Mouse (Mus musculus): Measurements from ENCODE around the gene Mecom. TPM values are rescaled to one million over a fixed set of nuclear protein-coding genes. Genes with fewer than 3 reads are reported as not detected.

The Mecom gene
- polyA plus RNA-seq, 1 experiment from 2014 or later = 13.7 TPM

DNA sequence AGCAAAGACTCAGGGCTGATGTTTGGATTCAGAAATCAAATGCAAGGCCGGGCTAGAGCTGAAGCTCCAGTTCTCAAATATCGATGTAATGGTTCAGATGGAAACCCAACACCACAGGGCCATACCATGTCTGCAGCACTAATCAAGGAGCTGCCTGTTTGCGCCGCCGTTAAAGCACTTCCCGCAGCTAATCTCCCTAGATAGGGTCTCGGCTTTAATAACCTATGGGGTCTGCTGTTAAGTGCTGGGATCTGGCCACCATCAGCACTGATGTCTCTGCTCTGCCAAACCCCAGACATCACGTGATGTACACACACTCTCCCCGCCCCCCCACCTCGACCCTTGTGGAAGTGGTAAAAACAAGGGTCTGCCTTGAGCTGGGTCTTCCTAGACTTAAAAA, 289.4 kb downstream of the Mecom start:
- ATAC-seq (ENCODE audit: low FRiP score) = no peak
- Histone ChIP-seq H3K4me1 (replicated peaks; ENCODE audit: control insufficient read depth, insufficient read depth, low read length) (0 out of 2 replicates have a peak, but pooled peaks cover 3% of the 10 kb centered on the region), H3K9ac (no peak overlapping the region), H3K4me3 (replicated peaks; ENCODE audit: low read length) (no peak overlapping the region), H3K4me2 (replicated peaks) (no peak overlapping the region), H3K27ac (no peak overlapping the region), H3K36me3 (replicated peaks; ENCODE audit: control insufficient read depth, insufficient read depth) (no peaks in the 10 kb centered on the region), H3K9me3 (ENCODE audit: control insufficient read depth, low read length) (no peaks in the 10 kb centered on the region), H3K27me3 (ENCODE audit: control insufficient read depth, insufficient read depth, low read length) (no peaks in the 10 kb centered on the region)
- no peak for DNase-seq (ENCODE audit: low spot score)
- 82% methylated on average over 10 of the region's 10 CpGs for WGBS

DNA sequence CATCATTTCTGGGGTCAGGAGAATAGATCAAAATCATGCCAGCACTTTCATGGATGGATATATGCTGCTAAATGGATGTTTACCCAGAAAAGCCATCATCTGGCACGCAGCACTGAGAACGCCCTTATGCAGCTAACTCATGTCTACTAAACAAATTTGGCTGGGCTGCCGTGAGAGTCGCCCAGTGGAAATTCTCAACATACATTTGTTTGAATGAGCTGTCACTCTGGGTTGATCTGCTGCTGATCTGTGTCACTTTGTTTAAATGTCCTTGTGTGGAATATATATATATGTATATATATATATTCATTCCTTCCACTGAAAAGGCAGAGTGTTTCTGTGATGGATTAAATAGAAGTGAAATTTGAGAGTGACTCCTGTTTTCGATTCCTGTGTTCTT, 290.0 kb downstream of the Mecom start:
- no peak overlapping the region for H3K4me2 ChIP-seq (replicated peaks)
- H3K27ac ChIP-seq = no peak overlapping the region
- H3K36me3 ChIP-seq (replicated peaks; ENCODE audit: control insufficient read depth, insufficient read depth) = no peaks in the 10 kb centered on the region
- 60% methylated on average over 5 of the region's 5 CpGs for WGBS
- ATAC-seq (ENCODE audit: low FRiP score) (no peak), DNase-seq (ENCODE audit: low spot score) (no peak)
- H3K9me3 ChIP-seq (ENCODE audit: control insufficient read depth, low read length) = no peaks in the 10 kb centered on the region
- no peaks in the 10 kb centered on the region for H3K27me3 ChIP-seq (ENCODE audit: control insufficient read depth, insufficient read depth, low read length)
- 0 out of 2 replicates have a peak, but pooled peaks cover 3% of the 10 kb centered on the region for H3K4me1 ChIP-seq (replicated peaks; ENCODE audit: control insufficient read depth, insufficient read depth, low read length)
- H3K9ac ChIP-seq = no peak overlapping the region
- H3K4me3 ChIP-seq (replicated peaks; ENCODE audit: low read length) = no peak overlapping the region

DNA sequence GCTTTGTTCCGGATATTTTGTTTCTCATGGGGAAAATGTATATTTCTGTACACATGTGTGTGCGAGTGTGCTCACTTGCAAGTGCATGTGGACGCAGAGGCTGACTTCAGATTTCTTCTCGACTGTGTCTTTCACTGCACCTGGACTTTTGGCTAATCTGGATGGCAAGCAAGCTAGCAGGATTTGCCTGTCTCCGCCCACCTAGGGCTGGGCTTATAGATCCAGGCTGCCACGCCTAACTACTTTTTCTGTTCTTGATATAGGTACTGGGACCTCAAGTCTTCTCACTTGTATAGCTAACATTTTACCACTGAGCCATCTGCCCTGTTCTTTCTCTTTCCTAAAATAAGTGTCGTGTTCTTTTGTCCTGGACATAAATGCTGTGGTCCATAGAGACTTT, 290.9 kb downstream of the Mecom start:
- H3K4me1 ChIP-seq (replicated peaks; ENCODE audit: control insufficient read depth, insufficient read depth, low read length) = 0 out of 2 replicates have a peak, but pooled peaks cover 3% of the 10 kb centered on the region
- H3K9me3 ChIP-seq (ENCODE audit: control insufficient read depth, low read length) = no peaks in the 10 kb centered on the region
- no peak overlapping the region for H3K9ac ChIP-seq
- WGBS = 85% methylated on average over 7 of the region's 7 CpGs
- H3K36me3 ChIP-seq (replicated peaks; ENCODE audit: control insufficient read depth, insufficient read depth) = no peaks in the 10 kb centered on the region
- DNase-seq (ENCODE audit: low spot score) (no peak), ATAC-seq (ENCODE audit: low FRiP score) (no peak)
- H3K4me3 ChIP-seq (replicated peaks; ENCODE audit: low read length) = no peak overlapping the region
- H3K27ac ChIP-seq = no peak overlapping the region
- H3K4me2 ChIP-seq (replicated peaks) = no peak overlapping the region
- H3K27me3 ChIP-seq (ENCODE audit: control insufficient read depth, insufficient read depth, low read length) = no peaks in the 10 kb centered on the region

DNA sequence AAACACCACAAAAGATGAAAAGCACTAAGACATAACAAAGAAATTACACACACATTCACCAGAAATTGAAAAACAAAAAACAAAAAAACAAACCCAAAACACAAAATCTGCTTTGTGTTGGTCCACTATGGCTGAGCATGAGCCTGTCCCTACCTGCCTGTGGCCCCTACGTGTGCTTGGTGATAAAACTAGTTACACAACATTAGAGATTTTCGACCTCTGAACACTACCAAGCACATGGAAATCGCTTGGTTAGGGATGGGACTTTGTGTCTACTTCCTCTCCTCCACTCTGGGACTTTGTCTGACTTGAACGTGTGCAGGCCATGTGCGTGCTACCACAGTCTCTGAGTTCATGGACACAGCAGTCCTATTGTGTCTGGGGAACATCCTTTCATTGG, 292.0 kb downstream of the Mecom start:
- H3K9ac ChIP-seq = no peak overlapping the region
- ATAC-seq (ENCODE audit: low FRiP score) (no peak), DNase-seq (ENCODE audit: low spot score) (no peak)
- H3K4me3 ChIP-seq (replicated peaks; ENCODE audit: low read length) = no peak overlapping the region
- no peak overlapping the region for H3K27ac ChIP-seq
- no peak overlapping the region for H3K4me2 ChIP-seq (replicated peaks)
- WGBS = 88% methylated on average over 5 of the region's 5 CpGs
- H3K36me3 ChIP-seq (replicated peaks; ENCODE audit: control insufficient read depth, insufficient read depth) = no peaks in the 10 kb centered on the region
- no peaks in the 10 kb centered on the region for H3K9me3 ChIP-seq (ENCODE audit: control insufficient read depth, low read length)
- H3K4me1 ChIP-seq (replicated peaks; ENCODE audit: control insufficient read depth, insufficient read depth, low read length) = 0 out of 2 replicates have a peak, but pooled peaks cover 3% of the 10 kb centered on the region
- no peaks in the 10 kb centered on the region for H3K27me3 ChIP-seq (ENCODE audit: control insufficient read depth, insufficient read depth, low read length)

DNA sequence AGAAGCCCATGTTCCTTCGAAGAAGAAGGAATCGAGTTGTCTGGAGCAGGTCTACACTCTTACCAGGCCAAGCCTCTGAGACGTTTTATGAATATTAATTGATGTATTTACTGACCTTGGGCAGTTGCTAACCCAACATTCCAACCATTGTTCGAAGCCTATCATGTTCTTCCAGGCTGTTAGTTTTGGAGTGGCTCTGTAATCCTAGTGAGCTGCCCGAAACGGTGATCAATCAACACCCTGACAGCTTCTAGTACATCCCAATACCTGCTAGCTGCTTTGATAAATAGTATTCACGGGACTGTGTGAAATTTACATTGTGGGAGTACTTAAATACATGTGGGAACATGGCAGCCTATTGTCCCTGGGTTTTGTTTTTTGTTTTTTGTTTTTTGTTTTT, 293.4 kb downstream of the Mecom start:
- H3K4me1 ChIP-seq (replicated peaks; ENCODE audit: control insufficient read depth, insufficient read depth, low read length) = 0 out of 2 replicates have a peak, but pooled peaks cover 3% of the 10 kb centered on the region
- no peaks in the 10 kb centered on the region for H3K36me3 ChIP-seq (replicated peaks; ENCODE audit: control insufficient read depth, insufficient read depth)
- DNase-seq (ENCODE audit: low spot score) (no peak), ATAC-seq (ENCODE audit: low FRiP score) (no peak)
- no peak overlapping the region for H3K27ac ChIP-seq
- H3K4me2 ChIP-seq (replicated peaks) = no peak overlapping the region
- no peaks in the 10 kb centered on the region for H3K9me3 ChIP-seq (ENCODE audit: control insufficient read depth, low read length)
- 39% methylated on average over 7 of the region's 7 CpGs for WGBS
- H3K4me3 ChIP-seq (replicated peaks; ENCODE audit: low read length) = no peak overlapping the region
- H3K27me3 ChIP-seq (ENCODE audit: control insufficient read depth, insufficient read depth, low read length) = no peaks in the 10 kb centered on the region
- H3K9ac ChIP-seq = no peak overlapping the region

DNA sequence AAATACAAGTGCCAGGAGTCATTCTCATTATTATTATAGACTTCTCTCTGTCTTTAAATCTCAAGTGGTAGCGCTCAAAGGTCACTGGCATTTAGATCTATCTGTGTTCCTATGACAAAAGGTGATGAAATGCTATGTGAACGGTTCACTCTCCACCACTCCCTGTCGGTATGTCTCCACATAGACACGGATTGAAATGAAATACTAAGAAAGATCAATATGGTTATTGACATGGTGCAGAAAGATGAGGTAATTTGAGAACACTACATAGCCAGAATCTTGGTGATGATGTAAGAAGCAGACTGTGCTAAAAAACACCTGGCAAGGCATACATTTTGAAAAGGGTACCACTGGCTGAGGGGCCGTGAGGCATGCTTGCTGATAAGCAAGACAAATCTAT, 294.1 kb downstream of the Mecom start:
- ATAC-seq (ENCODE audit: low FRiP score) (no peak), DNase-seq (ENCODE audit: low spot score) (no peak)
- Histone ChIP-seq H3K27me3 (ENCODE audit: control insufficient read depth, insufficient read depth, low read length) (no peaks in the 10 kb centered on the region), H3K36me3 (replicated peaks; ENCODE audit: control insufficient read depth, insufficient read depth) (no peaks in the 10 kb centered on the region), H3K4me3 (replicated peaks; ENCODE audit: low read length) (no peak overlapping the region), H3K27ac (no peak overlapping the region), H3K9ac (no peak overlapping the region), H3K9me3 (ENCODE audit: control insufficient read depth, low read length) (no peaks in the 10 kb centered on the region), H3K4me2 (replicated peaks) (no peak overlapping the region), H3K4me1 (replicated peaks; ENCODE audit: control insufficient read depth, insufficient read depth, low read length) (0 out of 2 replicates have a peak, but pooled peaks cover 3% of the 10 kb centered on the region)
- 78% methylated on average over 5 of the region's 5 CpGs for WGBS

DNA sequence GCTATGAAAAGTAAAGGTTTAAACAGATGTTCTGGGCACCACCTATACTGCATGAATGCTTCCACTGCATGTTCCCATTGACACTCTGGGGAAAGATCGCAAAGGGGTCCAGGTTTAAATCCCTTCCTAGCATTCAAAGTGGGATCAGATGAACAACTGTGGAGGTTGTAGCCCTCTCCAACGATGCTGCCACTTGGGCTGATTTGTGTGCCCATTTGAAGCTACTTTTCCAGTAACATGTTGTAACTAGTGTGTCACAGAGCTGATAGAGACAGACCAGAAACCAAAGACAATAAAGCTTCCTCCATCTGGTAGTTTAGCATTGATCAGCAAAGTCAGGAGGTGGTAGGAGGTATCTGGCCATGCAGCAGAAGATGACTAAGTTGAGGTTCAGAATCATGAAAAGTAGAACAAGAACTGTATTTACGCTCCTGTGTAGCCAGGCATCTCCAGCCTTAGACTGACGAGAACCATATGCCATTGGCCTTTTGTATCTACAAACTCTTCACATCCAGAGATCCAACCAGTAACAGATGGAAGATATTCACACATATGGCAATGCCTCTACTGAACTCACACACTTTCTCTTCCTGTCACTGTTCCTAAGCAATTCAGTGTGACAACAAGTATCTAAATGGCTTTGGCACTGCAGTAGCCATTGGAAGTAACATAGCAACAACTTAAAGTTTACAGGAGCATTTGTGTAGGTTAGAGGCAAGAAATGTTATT, 299.0 kb downstream of the Mecom start:
- Histone ChIP-seq H3K4me3 (replicated peaks; ENCODE audit: low read length) (no peak overlapping the region), H3K4me1 (replicated peaks; ENCODE audit: control insufficient read depth, insufficient read depth, low read length) (no peaks in the 10 kb centered on the region), H3K27me3 (ENCODE audit: control insufficient read depth, insufficient read depth, low read length) (no peaks in the 10 kb centered on the region), H3K27ac (no peak overlapping the region), H3K36me3 (replicated peaks; ENCODE audit: control insufficient read depth, insufficient read depth) (no peaks in the 10 kb centered on the region), H3K9ac (no peak overlapping the region), H3K9me3 (ENCODE audit: control insufficient read depth, low read length) (no peaks in the 10 kb centered on the region), H3K4me2 (replicated peaks) (no peak overlapping the region)
- DNase-seq (ENCODE audit: low spot score) (no peak), ATAC-seq (ENCODE audit: low FRiP score) (no peak)
- 91% methylated on average over 4 of the region's 4 CpGs for WGBS

DNA sequence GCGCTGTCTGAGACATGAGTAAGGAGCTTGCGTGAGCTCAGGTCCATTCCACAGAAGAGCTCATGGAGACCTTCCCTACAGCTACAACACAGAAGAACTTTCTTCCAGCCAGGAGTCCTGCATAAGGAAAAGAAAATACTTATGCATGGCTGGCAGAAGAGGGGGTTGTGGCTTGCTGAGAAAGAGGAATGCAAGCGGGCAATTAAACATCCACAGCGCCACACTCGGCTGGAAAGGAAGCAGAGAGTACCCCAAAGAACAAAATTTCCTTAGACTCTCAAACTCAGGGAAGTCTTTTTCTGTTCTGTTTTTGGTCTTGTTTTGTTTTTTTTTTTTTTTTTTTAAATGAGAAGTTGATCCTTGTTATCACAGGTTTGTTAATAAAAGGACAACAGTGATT, 300.6 kb downstream of the Mecom start:
- no peak for DNase-seq (ENCODE audit: low spot score)
- no peak overlapping the region for H3K4me2 ChIP-seq (replicated peaks)

DNA sequence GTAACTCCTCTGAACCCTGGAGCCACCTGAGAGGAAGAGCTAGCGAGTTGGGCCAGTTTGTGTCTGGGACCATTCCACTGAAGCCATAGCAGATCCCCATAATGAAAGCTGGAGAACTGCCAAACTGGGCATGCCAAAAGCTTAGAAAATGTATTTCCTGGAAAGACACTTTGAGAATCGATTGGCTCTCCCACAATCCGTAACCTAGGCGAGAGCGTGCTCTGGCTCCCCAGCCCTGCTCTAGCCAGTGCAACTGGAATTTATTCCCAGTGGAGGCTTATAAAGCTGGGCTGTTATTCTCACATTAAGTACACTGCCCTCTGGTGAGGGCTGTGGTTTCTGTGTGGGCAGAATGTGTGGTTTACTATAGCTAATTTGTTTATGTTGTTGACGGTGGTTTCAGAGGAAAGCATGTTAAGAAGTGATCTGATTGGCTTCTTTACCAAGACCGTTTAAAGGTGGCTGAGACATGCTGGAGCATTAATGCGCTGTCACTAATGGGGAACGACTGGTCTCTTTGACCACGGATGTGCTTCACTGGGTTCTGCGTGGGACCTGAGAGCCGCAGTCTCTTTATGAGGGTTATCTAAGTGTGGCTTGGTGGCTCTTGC, 301.3 kb downstream of the Mecom start:
- Histone ChIP-seq H3K4me3 (replicated peaks; ENCODE audit: low read length) (no peak overlapping the region), H3K36me3 (replicated peaks; ENCODE audit: control insufficient read depth, insufficient read depth) (no peaks in the 10 kb centered on the region), H3K4me2 (replicated peaks) (no peak overlapping the region), H3K27me3 (ENCODE audit: control insufficient read depth, insufficient read depth, low read length) (no peaks in the 10 kb centered on the region), H3K9me3 (ENCODE audit: control insufficient read depth, low read length) (no peaks in the 10 kb centered on the region), H3K27ac (no peak overlapping the region), H3K9ac (no peak overlapping the region), H3K4me1 (replicated peaks; ENCODE audit: control insufficient read depth, insufficient read depth, low read length) (no peaks in the 10 kb centered on the region)
- ATAC-seq (ENCODE audit: low FRiP score) (peak; percentile 37; the same call in 1 of the 2 replicates), DNase-seq (ENCODE audit: low spot score) (no peak)
- WGBS = 75% methylated on average over 12 of the region's 12 CpGs

More for the DNA sequence above, 300.6 kb downstream of the Mecom start:
- Histone ChIP-seq H3K36me3 (replicated peaks; ENCODE audit: control insufficient read depth, insufficient read depth) (no peaks in the 10 kb centered on the region), H3K9ac (no peak overlapping the region), H3K4me1 (replicated peaks; ENCODE audit: control insufficient read depth, insufficient read depth, low read length) (no peaks in the 10 kb centered on the region), H3K4me3 (replicated peaks; ENCODE audit: low read length) (no peak overlapping the region), H3K27me3 (ENCODE audit: control insufficient read depth, insufficient read depth, low read length) (no peaks in the 10 kb centered on the region), H3K9me3 (ENCODE audit: control insufficient read depth, low read length) (no peaks in the 10 kb centered on the region), H3K27ac (no peak overlapping the region)
- WGBS = 90% methylated on average over 5 of the region's 5 CpGs
- ATAC-seq (ENCODE audit: low FRiP score) = no peak

Data from hindbrain, embryonic 14.5 days (tissue).